Mouse (Mus musculus): ENCODE measurements around the gene Tex11. TPM values are rescaled to one million over a fixed set of nuclear protein-coding genes. Genes with fewer than 3 reads are reported as not detected.

Tex11 gene
- polyA plus RNA-seq, 1 experiment from 2014 or later: not detected

DNA sequence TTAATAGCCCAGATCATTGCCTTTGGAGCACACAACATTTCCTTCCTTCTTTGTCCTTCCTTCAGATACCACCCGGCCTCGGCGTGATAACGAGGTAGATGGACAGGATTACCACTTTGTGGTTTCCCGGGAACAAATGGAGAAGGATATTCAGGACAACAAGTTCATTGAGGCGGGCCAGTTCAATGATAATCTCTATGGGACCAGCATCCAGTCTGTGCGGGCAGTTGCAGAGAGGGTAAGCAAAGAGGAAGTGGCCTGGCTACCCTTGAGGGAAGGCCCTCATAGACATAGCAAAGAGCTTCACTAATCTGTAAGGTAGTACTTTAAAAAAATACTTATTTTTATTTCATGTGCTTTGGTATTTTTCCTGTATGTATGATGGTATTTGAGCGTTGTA is 245.3 kb downstream of the Tex11 start:
- no peaks in the 10 kb centered on the region for H3K9me3 ChIP-seq
- H3K27me3 ChIP-seq: no peaks in the 10 kb centered on the region
- H3K4me1 ChIP-seq (replicated peaks): no peaks in the 10 kb centered on the region
- H3K9ac ChIP-seq: no peak overlapping the region
- 0 out of 2 replicates have a peak, but pooled peaks cover 10% of the 10 kb centered on the region for H3K36me3 ChIP-seq
- ATAC-seq (ENCODE audit: low FRiP score, low read depth): no peak
- no peak overlapping the region for H3K4me3 ChIP-seq
- 91% methylated on average over 8 of the region's 8 CpGs for WGBS
- H3K4me2 ChIP-seq: no peak overlapping the region
- H3K27ac ChIP-seq (replicated peaks): no peak overlapping the region

DNA sequence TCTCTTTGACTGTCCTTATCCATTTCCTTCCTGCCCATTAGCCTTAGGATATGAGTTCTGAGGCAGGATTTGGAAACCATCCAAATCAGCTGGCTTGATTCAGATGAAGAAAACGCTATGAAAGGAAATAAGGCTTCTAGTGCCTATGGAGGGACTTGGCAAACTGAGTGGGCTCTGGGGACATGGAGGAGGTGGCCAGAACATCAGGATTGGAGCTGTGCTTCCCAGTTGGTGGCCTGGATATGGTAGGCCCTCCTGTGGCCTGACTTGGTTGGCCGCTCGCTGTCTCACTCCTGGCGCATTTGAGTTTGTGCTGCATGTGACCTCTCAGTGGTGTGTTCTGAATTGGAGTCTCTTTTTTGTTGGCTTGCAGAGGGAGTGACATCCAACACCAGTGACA is 248.3 kb downstream of the Tex11 start:
- H3K9ac ChIP-seq: no peak overlapping the region
- 82% methylated on average over 4 of the region's 4 CpGs for WGBS
- H3K4me1 ChIP-seq (replicated peaks): no peaks in the 10 kb centered on the region
- no peak overlapping the region for H3K27ac ChIP-seq (replicated peaks)
- no peak overlapping the region for H3K4me3 ChIP-seq
- H3K4me2 ChIP-seq: no peak overlapping the region
- H3K27me3 ChIP-seq: no peaks in the 10 kb centered on the region
- no peaks in the 10 kb centered on the region for H3K9me3 ChIP-seq
- peaks cover 18% of the 10 kb centered on the region for H3K36me3 ChIP-seq
- ATAC-seq (ENCODE audit: low FRiP score, low read depth): no peak

DNA sequence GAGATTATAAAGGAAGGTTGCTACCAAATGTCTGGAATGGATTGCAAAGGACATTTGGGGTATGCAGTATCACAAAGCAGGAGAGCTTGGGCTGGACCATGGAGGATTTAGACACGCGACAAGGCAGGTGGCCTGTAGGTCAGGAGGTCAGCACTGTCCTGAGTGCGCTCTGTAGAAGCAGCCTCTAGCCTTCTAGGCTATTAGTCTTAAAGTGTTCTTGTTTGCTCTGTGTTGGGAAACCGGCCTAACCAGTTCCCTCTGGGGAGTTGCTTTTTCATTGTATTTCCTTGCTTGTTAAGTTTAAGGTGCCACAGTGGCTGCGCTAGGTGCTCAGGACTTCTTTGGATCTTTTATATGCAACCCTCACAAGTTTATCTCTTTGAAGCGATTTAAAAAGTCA is 257.4 kb downstream of the Tex11 start:
- WGBS: 82% methylated on average over 6 of the region's 6 CpGs
- H3K4me2 ChIP-seq: no peak overlapping the region

DNA sequence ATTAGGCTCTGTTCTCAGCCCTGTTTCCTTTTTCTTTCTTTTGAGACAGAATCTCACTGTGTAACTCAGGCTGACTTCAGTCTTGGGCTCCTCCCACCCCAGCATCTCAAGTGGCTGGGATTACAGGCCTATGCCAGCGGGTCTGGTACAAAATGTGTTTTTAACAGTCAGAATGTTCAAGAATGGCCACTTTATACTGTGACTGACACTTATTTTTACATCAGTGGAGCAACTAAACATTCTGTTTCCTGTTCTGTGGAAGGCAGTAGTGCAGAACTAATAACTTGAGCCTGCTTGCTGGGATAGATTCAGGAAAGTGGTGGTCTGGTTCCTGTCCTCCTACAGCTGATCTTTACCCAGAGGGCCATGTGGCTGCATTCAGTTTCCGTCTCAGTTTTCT is 258.8 kb downstream of the Tex11 start:
- H3K4me2 ChIP-seq: no peak overlapping the region
- H3K4me3 ChIP-seq: no peak overlapping the region
- H3K9ac ChIP-seq: no peak overlapping the region
- ATAC-seq (ENCODE audit: low FRiP score, low read depth): no peak
- peaks cover 3% of the 10 kb centered on the region; the same call in 1 of the 2 replicates for H3K36me3 ChIP-seq
- no peaks in the 10 kb centered on the region; the same call in 1 of the 2 replicates for H3K4me1 ChIP-seq (replicated peaks)
- no peaks in the 10 kb centered on the region for H3K27me3 ChIP-seq
- no peak overlapping the region for H3K27ac ChIP-seq (replicated peaks)
- no peaks in the 10 kb centered on the region for H3K9me3 ChIP-seq
- WGBS: 55% methylated on average over 2 of the region's 2 CpGs

More for the DNA sequence above, 257.4 kb downstream of the Tex11 start:
- no peak overlapping the region for H3K9ac ChIP-seq
- no peak for ATAC-seq (ENCODE audit: low FRiP score, low read depth)
- H3K4me3 ChIP-seq: no peak overlapping the region
- H3K4me1 ChIP-seq (replicated peaks): no peaks in the 10 kb centered on the region
- H3K36me3 ChIP-seq: peaks cover 13% of the 10 kb centered on the region
- H3K27ac ChIP-seq (replicated peaks): no peak overlapping the region
- H3K27me3 ChIP-seq: no peaks in the 10 kb centered on the region
- no peaks in the 10 kb centered on the region for H3K9me3 ChIP-seq

DNA sequence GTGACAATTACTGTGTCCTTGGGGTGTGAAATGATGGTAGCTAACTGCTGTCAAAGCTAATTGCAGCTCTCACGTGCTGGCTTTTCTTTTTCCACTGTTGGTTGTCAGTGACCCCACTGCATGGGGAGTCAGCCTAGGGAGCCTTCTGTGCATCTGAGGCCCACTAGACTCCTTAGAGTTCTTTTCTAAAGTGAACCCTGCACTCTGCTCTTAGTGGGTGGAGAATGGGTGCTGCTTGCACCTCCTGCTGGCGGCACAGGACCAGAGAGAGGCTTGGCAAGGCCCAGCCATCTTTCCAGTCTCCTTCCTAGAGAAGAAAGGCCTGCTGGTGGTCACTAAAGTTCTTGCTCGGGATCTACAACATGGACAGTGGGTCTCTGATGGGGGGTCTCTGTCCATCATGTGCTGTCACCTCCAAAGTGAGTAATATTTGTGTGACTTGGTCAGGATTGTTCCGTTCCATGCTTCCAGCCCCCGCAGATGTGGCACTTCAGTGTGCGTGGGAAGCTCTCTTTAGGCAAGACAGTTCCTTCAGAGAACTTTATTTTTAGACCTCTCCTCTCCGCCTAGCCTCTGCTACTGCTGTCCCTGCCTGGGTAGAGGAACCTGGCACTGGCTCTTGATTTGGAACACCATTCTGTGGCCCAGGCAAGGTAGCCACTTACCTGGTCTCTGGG is 261.5 kb downstream of the Tex11 start:
- no peak for ATAC-seq (ENCODE audit: low FRiP score, low read depth)

DNA sequence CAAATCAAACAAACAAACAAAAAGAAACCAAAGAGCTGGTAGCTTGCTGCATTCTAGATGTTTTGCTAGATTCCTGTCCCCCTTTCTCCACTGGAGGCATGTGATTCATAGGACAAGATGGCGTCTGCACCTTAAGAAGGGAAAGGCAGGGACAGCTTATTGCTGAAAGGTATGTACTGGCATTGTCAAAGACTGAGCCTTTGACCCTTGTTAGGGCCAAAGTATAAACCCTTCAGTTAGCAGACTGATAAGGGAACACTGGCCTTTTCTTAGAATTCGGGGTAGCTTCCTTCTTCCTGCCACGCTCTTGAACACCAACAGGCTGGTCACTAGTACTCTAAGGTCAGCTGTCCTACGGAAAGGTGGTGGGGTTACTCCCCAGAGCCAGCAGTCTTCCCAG is 262.1 kb downstream of the Tex11 start:
- Histone ChIP-seq H3K9ac (no peak overlapping the region), H3K4me2 (no peak overlapping the region), H3K4me3 (no peak overlapping the region), H3K9me3 (no peaks in the 10 kb centered on the region), H3K27me3 (no peaks in the 10 kb centered on the region), H3K4me1 (replicated peaks) (peaks cover 4% of the 10 kb centered on the region; the same call in 1 of the 2 replicates), H3K36me3 (0 out of 2 replicates have a peak, but pooled peaks cover 3% of the 10 kb centered on the region), H3K27ac (replicated peaks) (no peak overlapping the region)
- 72% methylated on average over 4 of the region's 4 CpGs for WGBS
- ATAC-seq (ENCODE audit: low FRiP score, low read depth): no peak

More for the DNA sequence above, 261.5 kb downstream of the Tex11 start:
- Histone ChIP-seq H3K9me3 (no peaks in the 10 kb centered on the region), H3K4me2 (no peak overlapping the region), H3K36me3 (0 out of 2 replicates have a peak, but pooled peaks cover 3% of the 10 kb centered on the region), H3K27ac (replicated peaks) (no peak overlapping the region), H3K27me3 (no peaks in the 10 kb centered on the region), H3K4me1 (replicated peaks) (peaks cover 4% of the 10 kb centered on the region; the same call in 1 of the 2 replicates), H3K9ac (no peak overlapping the region), H3K4me3 (no peak overlapping the region)
- WGBS: 81% methylated on average over 7 of the region's 7 CpGs

DNA sequence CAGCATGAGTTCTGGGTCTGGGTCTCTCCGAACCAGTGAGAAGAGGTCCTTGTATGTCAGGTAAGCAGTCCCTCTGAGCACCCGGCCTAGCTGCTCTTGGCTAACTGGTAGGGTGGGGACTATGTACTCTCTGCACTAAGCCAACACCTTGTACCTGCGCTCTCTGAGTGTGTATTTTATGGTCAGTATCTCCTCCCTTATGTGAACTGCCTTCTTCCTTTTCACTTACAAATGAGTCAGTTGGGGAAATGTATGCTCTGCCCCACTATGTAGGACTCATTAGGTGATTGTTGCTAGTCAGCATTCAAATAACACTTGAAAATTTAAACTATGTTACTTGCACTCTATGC is 262.8 kb downstream of the Tex11 start:
- Histone ChIP-seq H3K36me3 (0 out of 2 replicates have a peak, but pooled peaks cover 3% of the 10 kb centered on the region), H3K4me3 (no peak overlapping the region), H3K9me3 (no peaks in the 10 kb centered on the region), H3K27ac (replicated peaks) (no peak overlapping the region), H3K4me1 (replicated peaks) (peaks cover 4% of the 10 kb centered on the region; the same call in 1 of the 2 replicates), H3K9ac (no peak overlapping the region), H3K27me3 (no peaks in the 10 kb centered on the region), H3K4me2 (no peak overlapping the region)
- WGBS: 76% methylated on average over 3 of the region's 3 CpGs
- no peak for ATAC-seq (ENCODE audit: low FRiP score, low read depth)

DNA sequence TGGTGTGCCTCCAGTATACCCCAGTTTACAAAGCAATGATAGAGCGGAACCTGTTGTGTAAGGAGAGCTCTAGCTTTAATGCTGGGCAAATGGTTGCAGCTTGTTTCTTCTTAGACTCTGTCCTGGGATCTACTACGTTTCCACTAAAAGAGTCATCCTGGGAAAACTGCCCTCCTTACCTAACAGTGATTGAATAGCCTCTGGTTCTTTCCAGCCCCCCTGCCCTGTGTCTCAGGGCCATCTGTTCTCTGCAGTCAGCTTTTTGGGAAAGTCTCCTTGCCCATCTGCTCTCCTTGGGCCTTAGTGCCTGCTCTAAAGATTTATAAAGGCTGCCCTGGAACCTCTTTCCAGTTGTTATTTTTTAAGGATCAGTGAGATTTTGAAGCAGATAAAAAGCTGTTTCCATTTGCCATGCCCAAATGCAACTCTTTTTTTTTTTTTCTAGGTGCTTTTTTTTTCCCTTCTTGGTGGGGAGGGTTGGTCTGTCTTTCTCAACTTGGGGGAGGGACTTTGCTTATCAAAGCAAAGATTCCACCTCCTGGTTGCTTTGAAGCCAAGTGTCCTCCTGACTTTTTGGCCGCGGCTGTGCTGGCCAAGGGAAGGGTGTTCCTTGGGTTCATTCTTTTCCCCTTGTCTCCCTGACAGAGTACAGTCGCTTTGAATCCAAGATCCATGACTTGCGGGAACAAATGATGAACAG is 263.3 kb downstream of the Tex11 start:
- H3K36me3 ChIP-seq: 0 out of 2 replicates have a peak, but pooled peaks cover 3% of the 10 kb centered on the region
- H3K4me1 ChIP-seq (replicated peaks): peaks cover 4% of the 10 kb centered on the region; the same call in 1 of the 2 replicates
- H3K9ac ChIP-seq: no peak overlapping the region
- WGBS: 77% methylated on average over 6 of the region's 6 CpGs
- H3K27me3 ChIP-seq: no peaks in the 10 kb centered on the region
- ATAC-seq (ENCODE audit: low FRiP score, low read depth): no peak
- no peaks in the 10 kb centered on the region for H3K9me3 ChIP-seq
- H3K4me3 ChIP-seq: no peak overlapping the region
- no peak overlapping the region for H3K27ac ChIP-seq (replicated peaks)
- no peak overlapping the region for H3K4me2 ChIP-seq

DNA sequence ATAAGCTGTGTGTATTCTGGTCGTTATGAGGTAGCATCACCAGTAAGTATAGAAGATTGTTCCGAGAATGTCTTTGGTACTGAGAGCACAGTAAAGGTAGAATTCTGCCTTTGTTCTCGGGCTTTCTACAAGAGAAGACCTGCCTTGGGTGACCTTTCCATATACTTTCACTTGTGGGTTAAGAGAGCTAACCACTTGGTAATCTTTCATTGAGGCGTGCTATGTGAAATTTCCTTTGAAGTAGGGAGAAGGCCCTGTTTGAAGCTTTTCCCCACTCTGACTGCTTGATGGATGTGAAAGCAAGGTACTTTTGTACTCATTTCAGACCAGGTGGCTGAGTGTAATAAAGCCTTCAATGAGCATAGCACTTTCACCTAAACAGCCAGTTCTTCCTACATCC is 270.1 kb downstream of the Tex11 start:
- no peaks in the 10 kb centered on the region for H3K36me3 ChIP-seq
- ATAC-seq (ENCODE audit: low FRiP score, low read depth): no peak
- H3K9ac ChIP-seq: no peak overlapping the region
- H3K4me3 ChIP-seq: no peak overlapping the region
- no peaks in the 10 kb centered on the region for H3K9me3 ChIP-seq
- 81% methylated on average over 4 of the region's 4 CpGs for WGBS
- H3K27me3 ChIP-seq: no peaks in the 10 kb centered on the region
- H3K4me1 ChIP-seq (replicated peaks): no peaks in the 10 kb centered on the region
- H3K27ac ChIP-seq (replicated peaks): no peak overlapping the region
- no peak overlapping the region for H3K4me2 ChIP-seq

Other genes starting within 250 kb of the Tex11 start
- gene Slc7a3, start 26.4 kb upstream of the Tex11 start, polyA plus RNA-seq (2015; fragmentation: Nextera tagmentation; extraction: Ambion mirVana): 6.6 and 7.1 TPM in 2 replicates
- gene Snx12, start 162.9 kb upstream of the Tex11 start, polyA plus RNA-seq (2015; fragmentation: Nextera tagmentation; extraction: Ambion mirVana): 45.6 and 47.6 TPM in 2 replicates
- 0.85 and 1.0 TPM in 2 replicates for gene Foxo4, start 194.9 kb upstream of the Tex11 start, polyA plus RNA-seq (2015; fragmentation: Nextera tagmentation; extraction: Ambion mirVana)
- gene Gm614, start 204.3 kb upstream of the Tex11 start, polyA plus RNA-seq (2015; fragmentation: Nextera tagmentation; extraction: Ambion mirVana): 0.21 TPM in 1 of 2 replicates, not detected in the other
- gene Il2rg, start 208.6 kb upstream of the Tex11 start, polyA plus RNA-seq (2015; fragmentation: Nextera tagmentation; extraction: Ambion mirVana): 6.4 TPM in 2 replicates
- not detected in 2 replicates for gene Gm20489, start 209.4 kb upstream of the Tex11 start, polyA plus RNA-seq (2015; fragmentation: Nextera tagmentation; extraction: Ambion mirVana)
- gene Med12, start 214.4 kb upstream of the Tex11 start, polyA plus RNA-seq (2015; fragmentation: Nextera tagmentation; extraction: Ambion mirVana): 26.4 and 26.9 TPM in 2 replicates
- gene Nlgn3, start 239.5 kb upstream of the Tex11 start, polyA plus RNA-seq (2015; fragmentation: Nextera tagmentation; extraction: Ambion mirVana): 73.2 and 87.8 TPM in 2 replicates